Comparison of ENCODE assay signal across 21 mouse cellular contexts in the genomic region with DNA sequence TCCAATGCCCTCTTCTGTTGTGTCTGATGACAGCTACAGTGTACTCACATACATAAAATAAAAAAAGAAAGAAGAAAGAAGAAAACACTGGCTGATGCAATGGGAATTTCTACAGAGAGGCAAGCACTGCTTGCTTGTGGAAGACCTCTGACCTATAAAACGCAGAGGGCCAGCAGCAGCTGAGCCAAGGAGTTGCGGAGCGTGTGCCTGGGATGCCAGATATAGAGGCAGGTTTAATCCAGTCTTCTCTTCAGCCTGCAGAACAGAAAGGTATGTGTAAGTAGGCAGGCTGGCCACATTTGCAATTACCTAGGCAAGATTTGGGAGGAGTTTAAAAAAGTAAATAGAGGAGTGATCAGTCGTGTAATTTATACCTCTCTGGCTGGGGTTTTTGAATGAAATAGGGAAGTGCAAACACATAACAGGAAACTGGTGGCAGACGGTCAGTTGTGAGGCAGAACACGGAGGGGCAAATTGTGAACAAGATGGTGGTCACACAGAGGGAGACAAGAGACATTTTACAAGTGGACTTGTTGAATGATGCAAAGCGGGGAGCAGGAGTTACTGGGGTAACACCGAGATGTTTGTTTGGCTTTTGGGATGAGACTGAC. TPM values are rescaled to one million over a fixed set of nuclear protein-coding genes. Genes with fewer than 3 reads are reported as not detected.
A peak's percentile ranks its signal among the peaks of the same experiment; 100 is the strongest.
DNase-seq lines count a peak whose midpoint lies in the region; ATAC-seq and TF ChIP-seq lines count a peak whose summit lies in the region.
"Had no signal": no experiment of that assay in that cellular context is flagged by ENCODE, and none has a peak within 500 bp of the region (broad histone marks: within the 10 kb centered on the region; RNA-seq: fewer than 3 reads in every experiment).

No protein-coding gene starts in this region.

- H3K27ac ChIP-seq in midbrain, embryonic 11.5 days (ENCODE audit: low read depth, low read length) = no peak overlapping the region
- no peak overlapping the region for H3K27ac ChIP-seq in midbrain, postnatal 0 days (ENCODE audit: low read depth, low read length)
- H3K27ac ChIP-seq: forebrain, embryonic 15.5 days; hindbrain, embryonic 12.5 days; limb, embryonic 13.5 days; liver, embryonic 15.5 days; neural tube, embryonic 12.5 days had no signal

- no peaks in the 10 kb centered on the region for H3K27me3 ChIP-seq in midbrain, embryonic 11.5 days (ENCODE audit: control insufficient read depth, insufficient read depth, low read length)
- no peaks in the 10 kb centered on the region for H3K27me3 ChIP-seq in midbrain, postnatal 0 days (ENCODE audit: insufficient read depth, low read length)
- H3K27me3 ChIP-seq: forebrain, embryonic 15.5 days; hindbrain, embryonic 12.5 days; limb, embryonic 13.5 days; liver, embryonic 15.5 days had no signal

- no peaks in the 10 kb centered on the region for H3K4me1 ChIP-seq in midbrain, embryonic 11.5 days (ENCODE audit: control insufficient read depth, insufficient read depth, low read length)
- no peaks in the 10 kb centered on the region for H3K4me1 ChIP-seq in midbrain, postnatal 0 days (ENCODE audit: insufficient read depth, low read length)
- H3K4me1 ChIP-seq: forebrain, embryonic 15.5 days; hindbrain, embryonic 12.5 days; limb, embryonic 13.5 days; neural tube, embryonic 12.5 days had no signal

- no peak overlapping the region for H3K4me2 ChIP-seq in midbrain, embryonic 11.5 days
- no peak overlapping the region for H3K4me2 ChIP-seq in midbrain, postnatal 0 days (ENCODE audit: low read depth, low read length, poor library complexity, severe bottlenecking)
- H3K4me2 ChIP-seq: forebrain, embryonic 15.5 days; heart, embryonic 11.5 days; hindbrain, embryonic 12.5 days; limb, embryonic 13.5 days; liver, embryonic 15.5 days; neural tube, embryonic 12.5 days had no signal

- H3K9me3 ChIP-seq in midbrain, embryonic 11.5 days (ENCODE audit: control insufficient read depth, low read length) = no peaks in the 10 kb centered on the region
- H3K9me3 ChIP-seq in midbrain, postnatal 0 days (ENCODE audit: low read length) = no peaks in the 10 kb centered on the region
- H3K9me3 ChIP-seq: forebrain, embryonic 15.5 days; hindbrain, embryonic 12.5 days; limb, embryonic 13.5 days; liver, embryonic 15.5 days; neural tube, embryonic 12.5 days had no signal

- no peak overlapping the region for H3K4me3 ChIP-seq in midbrain, embryonic 11.5 days (ENCODE audit: low read depth, low read length)
- no peak overlapping the region for H3K4me3 ChIP-seq in midbrain, postnatal 0 days (ENCODE audit: low read depth, low read length)
- H3K4me3 ChIP-seq: forebrain, embryonic 15.5 days; hindbrain, embryonic 12.5 days; limb, embryonic 13.5 days; liver, embryonic 15.5 days; neural tube, embryonic 12.5 days had no signal

- no peaks in the 10 kb centered on the region for H3K36me3 ChIP-seq in midbrain, embryonic 11.5 days (ENCODE audit: control insufficient read depth, insufficient read depth, low read length)
- no peaks in the 10 kb centered on the region for H3K36me3 ChIP-seq in midbrain, postnatal 0 days (ENCODE audit: insufficient read depth, low read length)
- H3K36me3 ChIP-seq: forebrain, embryonic 15.5 days; hindbrain, embryonic 12.5 days; limb, embryonic 13.5 days; liver, embryonic 15.5 days; neural tube, embryonic 12.5 days had no signal

- TF ChIP-seq CTCF in midbrain, postnatal 0 days (IDR thresholded peaks at IDR 0.05) = no peak

- DNase-seq in midbrain, embryonic 11.5 days (ENCODE audit: low spot score, missing footprints) = peak; percentile 53
- no peak for DNase-seq in midbrain, postnatal 0 days (ENCODE audit: low spot score)
- peak; percentile 76 for DNase-seq in adipocyte (ENCODE audit: low spot score)
- no peak for DNase-seq in cerebellum, postnatal 25 days
- DNase-seq in liver = no peak
- no peak for DNase-seq in left cerebral cortex, adult 9 months (ENCODE audit: low spot score in 2 of 2)
- DNase-seq: adrenal gland, adult 2 months; cerebellum, adult 9-11 months; embryo, embryonic 11 days; gastrocnemius, postnatal 36 days; heart, postnatal 10 days; lung, postnatal 10 days; thymus, adult 2 months had no signal

- ATAC-seq in midbrain, embryonic 11.5 days (ENCODE audit: low FRiP score) = no peak
- no peak for ATAC-seq in midbrain, postnatal 0 days (ENCODE audit: low FRiP score)
- ATAC-seq in monocyte, adult 5-6 weeks (replicated peaks; ENCODE audit: insufficient number of reproducible peaks, low FRiP score, low TSS enrichment, poor library complexity, severe bottlenecking) = 0 out of 2 replicates have a peak, but pooled peaks have one; percentile 57
- ATAC-seq: forebrain, embryonic 15.5 days; inflammation-experienced regulatory T-cells, adult 6 months had no signal

- H3K9ac ChIP-seq in midbrain, embryonic 11.5 days (ENCODE audit: low read length) = no peak overlapping the region
- no peak overlapping the region for H3K9ac ChIP-seq in midbrain, postnatal 0 days (replicated peaks; ENCODE audit: low read length, poor library complexity, severe bottlenecking)
- H3K9ac ChIP-seq: forebrain, embryonic 15.5 days; hindbrain, embryonic 12.5 days; limb, embryonic 13.5 days; liver, embryonic 15.5 days; neural tube, embryonic 12.5 days had no signal

- 84% methylated on average over 8 of the region's 8 CpGs for WGBS in midbrain, embryonic 11.5 days
- 85% methylated on average over 8 of the region's 8 CpGs for WGBS in midbrain, postnatal 0 days

RNA-seq across cellular contexts. Expression of a gene that starts 27.4 kb away (rescaled TPM):
- polyA plus RNA-seq in midbrain, embryonic 11.5 days (2014; fragmentation: Nextera tagmentation; extraction: Ambion mirVana) = 41.2 and 45.2 TPM in 2 replicates
- 1.3 and 2.5 TPM in 2 replicates for total RNA-seq in midbrain, postnatal 0 days (2014; rRNA removed)
- polyA plus RNA-seq in midbrain, postnatal 0 days (2015; fragmentation: Nextera tagmentation; extraction: Ambion mirVana) = 1.8 and 2.2 TPM in 2 replicates
- total RNA-seq in monocyte, adult 5-6 weeks (2017) = 24.7 to 80.2 TPM (median 33.5 TPM) in 3 replicates

Comparison
In these comparisons a context has a peak if more than half of its experiments do, and no peak if none do; other contexts are left out.
1. DNase-seq: peak in midbrain, embryonic 11.5 days (single experiment) and adipocyte (single experiment); none in midbrain, postnatal 0 days (single experiment), cerebellum, postnatal 25 days (0 of 2), liver (single experiment) and left cerebral cortex, adult 9 months (0 of 2).